Mouse (Mus musculus): Measurements from ENCODE around the gene Slc4a3.

Slc4a3 gene

DNA sequence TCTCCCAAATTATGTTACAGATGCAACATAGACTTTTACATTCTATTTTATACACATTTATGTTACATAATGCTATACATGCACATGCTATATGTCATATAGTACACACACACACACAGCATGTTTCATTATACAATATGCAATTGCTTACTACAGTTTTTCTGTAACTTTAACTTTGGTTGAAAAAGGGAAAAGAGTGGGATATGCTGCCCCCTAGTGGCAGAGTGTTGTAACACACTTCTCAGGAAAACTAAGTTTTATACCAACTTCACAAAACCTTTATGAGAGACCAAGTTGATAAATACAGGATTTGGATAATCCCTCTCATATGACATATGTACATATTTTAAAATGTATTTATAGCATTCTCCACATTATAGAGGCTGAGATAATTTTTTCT is 51.6 kb downstream of the Slc4a3 start:
- peak; percentile 84 for DNase-seq (ENCODE audit: low spot score)

DNA sequence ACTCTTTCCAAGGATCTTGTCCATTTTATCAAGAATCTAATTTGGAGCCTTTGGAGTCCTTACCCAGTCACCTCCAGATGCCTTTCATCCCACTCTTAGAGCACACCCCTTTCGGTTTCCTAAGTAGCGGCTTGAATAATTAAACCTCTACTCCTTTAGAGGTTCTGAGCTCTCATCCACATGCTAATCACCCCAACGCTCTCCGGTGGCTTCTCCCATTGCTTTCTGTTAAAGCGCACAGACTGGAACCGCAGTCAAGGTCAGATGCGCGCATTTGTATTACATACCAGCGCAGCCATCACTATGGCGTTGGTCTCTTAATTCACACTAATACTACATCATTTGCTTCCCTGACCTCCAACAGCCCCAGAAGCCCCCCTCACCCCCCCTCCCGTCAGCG is 55.7 kb downstream of the Slc4a3 start:
- DNase-seq (ENCODE audit: low spot score), result no peak

DNA sequence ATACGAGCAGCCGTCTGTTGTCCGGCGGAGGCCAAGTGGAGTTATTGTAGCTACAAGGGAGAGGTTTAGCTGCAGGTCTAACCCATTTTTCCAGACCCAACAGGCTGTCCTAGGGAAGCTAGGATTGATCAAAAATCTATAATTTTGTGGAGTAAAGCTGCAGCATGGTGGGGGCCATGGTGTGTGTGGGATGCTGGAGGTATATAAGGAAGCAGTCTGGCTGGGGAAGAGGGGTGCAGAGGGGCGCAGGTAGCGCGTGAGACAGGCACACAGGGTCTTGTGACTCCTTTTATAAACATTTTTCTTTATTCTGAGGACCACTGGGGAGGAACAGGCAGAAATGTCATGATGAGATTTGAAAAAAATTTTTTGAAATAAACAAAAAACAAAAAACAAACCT is 57.5 kb downstream of the Slc4a3 start:
- no peak for DNase-seq (ENCODE audit: low spot score)

DNA sequence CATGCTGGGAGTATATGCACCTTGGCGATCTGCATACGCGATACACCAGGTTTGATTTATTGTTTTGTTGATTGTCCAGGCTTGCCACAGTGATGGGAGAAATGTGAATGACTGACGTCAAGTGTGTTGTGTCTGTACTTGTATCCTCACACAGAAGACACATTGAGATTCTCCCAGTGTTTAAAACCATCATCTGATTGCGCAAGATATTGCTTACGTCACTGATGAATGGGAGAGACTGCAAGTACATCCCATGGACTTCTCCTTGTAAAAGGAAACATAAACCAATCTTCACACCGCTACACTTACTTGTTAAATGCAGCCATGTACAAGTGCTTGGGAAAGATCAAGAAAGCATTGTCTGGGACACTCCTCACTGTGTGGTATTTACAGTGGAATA is 62.2 kb downstream of the Slc4a3 start:
- no peak for DNase-seq (ENCODE audit: low spot score)

DNA sequence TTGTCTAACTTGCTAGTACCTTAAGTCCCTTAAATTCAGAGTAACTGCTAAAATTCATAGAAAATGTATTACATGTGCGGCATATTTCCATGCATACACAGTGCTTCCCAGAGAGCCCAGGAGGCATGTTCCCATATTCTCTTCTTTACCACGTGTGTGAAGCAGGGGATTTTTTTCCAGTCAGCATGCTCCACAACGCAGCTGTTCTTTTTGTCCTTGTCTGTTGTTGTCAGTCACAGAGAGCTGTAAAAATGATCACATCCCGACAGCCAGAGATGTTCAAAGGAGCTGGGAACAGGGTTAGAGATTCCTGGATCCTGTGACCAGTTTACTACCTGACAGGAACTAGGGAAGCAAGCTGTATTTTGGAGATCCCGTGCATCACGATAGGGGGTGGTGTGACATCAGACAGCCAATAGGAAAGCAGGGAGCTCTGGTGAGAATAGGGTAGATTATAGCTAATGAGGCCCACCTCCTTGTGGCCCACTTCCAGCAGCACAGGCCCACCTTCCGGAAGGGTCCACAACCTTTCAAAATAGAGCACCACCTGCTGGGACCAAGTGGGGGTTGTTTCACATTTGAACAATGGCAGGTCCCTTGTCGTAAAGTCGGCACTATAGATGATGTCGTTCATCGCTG is 62.7 kb downstream of the Slc4a3 start:
- DNase-seq (ENCODE audit: low spot score), result no peak

DNA sequence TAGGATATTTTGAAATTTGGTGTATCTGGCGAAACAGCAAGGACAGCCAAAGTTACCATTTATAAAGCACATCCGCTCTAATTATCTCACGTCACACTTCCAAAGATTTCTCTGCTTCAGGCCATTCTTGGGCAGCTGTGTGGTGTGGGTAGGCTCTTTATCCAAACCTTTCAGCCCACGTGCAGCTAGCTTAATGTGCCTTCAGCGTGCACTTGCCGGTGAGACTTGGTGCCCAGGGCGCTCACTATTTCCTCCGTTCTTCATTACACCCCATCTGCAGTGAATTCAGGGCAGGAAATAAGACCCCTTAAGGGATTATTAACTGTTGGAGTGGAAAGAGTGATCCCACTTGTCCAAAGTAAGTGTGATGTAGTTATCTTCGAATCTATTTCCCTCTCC is 63.2 kb downstream of the Slc4a3 start:
- no peak for DNase-seq (ENCODE audit: low spot score)

DNA sequence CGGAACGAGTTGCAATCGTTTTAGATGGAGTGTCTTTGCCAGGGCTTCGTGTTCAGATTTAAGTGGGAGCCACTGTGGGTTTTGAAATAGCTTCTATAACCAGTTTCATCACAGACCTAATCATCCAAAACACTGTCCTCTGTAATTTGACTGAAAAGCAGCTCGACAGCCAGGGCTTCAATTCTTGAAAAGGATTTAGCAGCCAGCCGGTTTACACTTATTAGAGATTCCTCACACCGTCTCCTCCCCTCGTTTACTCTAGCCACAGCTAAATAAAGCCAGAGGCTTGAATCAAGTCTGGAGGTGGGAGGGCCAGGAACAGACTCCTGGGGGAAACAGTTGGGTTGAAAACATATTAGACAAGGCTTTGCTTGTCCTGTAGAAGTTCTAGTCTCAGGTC is 64.5 kb downstream of the Slc4a3 start:
- no peak for DNase-seq (ENCODE audit: low spot score)
